Mouse (Mus musculus) kidney, adult 8-10 months (tissue): ENCODE data around the gene Gm20594.

ENCODE experiments used
- DNase-seq, 2 experiments: peaks; one replicate each; pipeline ENCODE4 v3.0.0; 2022

Gm20594 gene

DNA sequence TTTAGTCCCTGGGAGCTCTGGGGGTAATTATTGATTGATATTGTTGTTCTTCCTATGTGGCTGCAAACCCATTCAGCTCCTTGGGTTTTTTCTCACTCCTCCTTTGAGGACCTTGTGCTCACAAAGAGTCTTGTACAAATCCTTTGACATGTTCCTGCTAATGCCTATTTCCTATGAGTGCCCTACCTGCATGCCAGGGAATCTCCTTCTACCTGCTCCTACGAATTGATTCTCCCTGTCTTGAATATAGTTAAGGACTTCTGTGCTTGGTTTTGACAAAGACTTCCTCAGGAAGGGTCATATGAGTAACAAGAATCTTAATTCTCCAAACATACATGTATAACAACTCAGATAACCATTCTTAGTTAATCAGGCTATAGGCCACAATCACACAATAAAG lies at the start of gene Gm20594:
Gene Gm20594 (plus strand): TSS at position 301 of the 400 bp plus-strand sequence.
- no peak for DNase-seq

DNA sequence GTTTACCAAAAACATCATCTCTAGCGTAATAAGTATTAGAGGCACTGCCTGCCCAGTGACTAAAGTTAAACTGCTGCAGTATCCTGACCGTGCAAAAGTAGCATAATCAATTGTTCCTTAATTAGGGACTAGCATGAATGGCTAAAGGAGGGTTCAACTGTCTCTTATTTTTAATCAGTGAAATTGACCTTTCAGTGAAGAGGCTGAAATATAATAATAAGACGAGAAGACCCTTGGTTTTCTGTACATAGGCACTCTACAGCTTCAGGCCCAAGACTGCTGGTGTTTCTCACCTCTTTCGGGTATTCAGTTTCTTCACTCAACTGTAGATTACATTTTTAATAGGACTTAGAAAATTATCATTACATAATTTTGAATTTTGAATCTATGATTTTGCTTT lies 398 bp downstream of the Gm20594 start:
- no peak for DNase-seq

DNA sequence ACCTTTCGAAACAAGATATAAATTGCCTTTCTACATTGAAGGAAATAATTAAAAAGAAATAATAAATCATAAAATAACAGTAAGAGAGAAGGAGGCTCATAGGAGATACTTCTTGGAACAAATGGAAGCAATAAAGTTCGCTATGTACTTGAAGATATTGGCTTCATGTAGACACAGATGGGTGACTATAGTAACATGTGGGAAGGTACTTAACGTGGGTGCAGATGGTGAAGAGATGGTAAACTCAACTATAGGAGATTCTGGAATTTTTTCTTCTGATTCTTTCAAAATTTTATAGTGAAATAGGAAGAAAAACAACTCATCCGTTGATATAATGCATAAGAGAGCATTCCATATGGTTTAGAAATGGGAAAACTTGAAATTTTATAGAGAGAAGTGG lies 16.1 kb downstream of the Gm20594 start:
- no peak for DNase-seq

DNA sequence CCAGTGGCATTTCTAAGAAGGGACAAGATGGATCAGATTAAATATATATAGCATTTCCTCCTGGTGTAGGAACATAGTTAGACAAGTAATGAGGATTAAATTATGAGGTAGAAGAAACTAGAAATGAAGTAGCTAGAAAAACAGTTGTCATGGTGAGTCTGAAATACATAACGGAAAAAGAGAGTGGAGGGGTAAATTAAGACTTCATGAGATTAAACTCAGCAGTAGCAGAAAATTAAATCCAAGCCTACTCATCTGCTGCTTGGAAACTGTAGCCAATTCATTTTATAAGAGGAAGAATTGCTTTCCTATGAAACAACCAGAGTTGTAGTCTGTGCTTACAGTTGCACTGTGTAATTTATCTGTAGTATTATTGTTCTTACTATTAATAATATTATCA lies 29.1 kb downstream of the Gm20594 start:
- DNase-seq, result no peak
